Mouse (Mus musculus) cerebellum, adult 2 months (tissue): ENCODE results near the gene Tnr.

ENCODE experiments used
- CTCF ChIP-seq: fragments of 200-500 bp; IDR thresholded peaks from 2 replicates; pipeline ENCODE4 v1.5.1; 2011; ENCODE audit warnings: low read depth, mild to moderate bottlenecking, control low read depth, low read length, moderate library complexity, borderline replicate concordance; ENCODE audit not compliant: insufficient read depth
- POLR2A ChIP-seq: fragments of 200-500 bp; IDR thresholded peaks from 2 replicates; pipeline ENCODE4 v1.6.1; 2011; ENCODE audit warnings: low read length, control low read depth, borderline replicate concordance; ENCODE audit not compliant: insufficient read depth

GRCm38 (mm10) chr1:159629822-159630589 lies 106.4 kb downstream of the Tnr start:
- TF ChIP-seq CTCF (no peak), POLR2A (no peak)
